Mouse (Mus musculus) embryonic facial prominence, embryonic 11.5 days (tissue): ENCODE results near the gene Hps1. TPM values are rescaled to one million over a fixed set of nuclear protein-coding genes. Genes with fewer than 3 reads are reported as not detected.

Experiments used
- polyA plus RNA-seq: library from polyadenylated mRNA; unstranded; fragments of >200 nt; fragmentation: Nextera tagmentation; extraction: Ambion mirVana; gene quantifications from 2 replicates; pipeline ENCODE4 v1.2.1, GENCODE M21; 2014

Gene Hps1
- polyA plus RNA-seq, 1 experiment from 2014 or later: 7.5 TPM

Other genes with a start within 250 kb of the Hps1 start
- gene Loxl4, start 167.2 kb downstream of the Hps1 start, polyA plus RNA-seq: 0.06 and 0.28 TPM in 2 replicates
- 0.52 and 0.53 TPM in 2 replicates for gene Pyroxd2, start 27.2 kb downstream of the Hps1 start, polyA plus RNA-seq